Mouse (Mus musculus): ENCODE measurements around the gene Tmem50a.
A peak's percentile ranks its signal among the peaks of the same experiment; 100 is the strongest.

The Tmem50a gene

GRCm38 (mm10) chr4:134914864-134915209, at the start of gene Tmem50a:
Tmem50a (minus strand) TSS chr4:134915024.
- ATAC-seq (ENCODE audit: insufficient number of reproducible peaks, low FRiP score, low TSS enrichment), result peak; percentile 58; the same call in 1 of the 2 replicates

DNA sequence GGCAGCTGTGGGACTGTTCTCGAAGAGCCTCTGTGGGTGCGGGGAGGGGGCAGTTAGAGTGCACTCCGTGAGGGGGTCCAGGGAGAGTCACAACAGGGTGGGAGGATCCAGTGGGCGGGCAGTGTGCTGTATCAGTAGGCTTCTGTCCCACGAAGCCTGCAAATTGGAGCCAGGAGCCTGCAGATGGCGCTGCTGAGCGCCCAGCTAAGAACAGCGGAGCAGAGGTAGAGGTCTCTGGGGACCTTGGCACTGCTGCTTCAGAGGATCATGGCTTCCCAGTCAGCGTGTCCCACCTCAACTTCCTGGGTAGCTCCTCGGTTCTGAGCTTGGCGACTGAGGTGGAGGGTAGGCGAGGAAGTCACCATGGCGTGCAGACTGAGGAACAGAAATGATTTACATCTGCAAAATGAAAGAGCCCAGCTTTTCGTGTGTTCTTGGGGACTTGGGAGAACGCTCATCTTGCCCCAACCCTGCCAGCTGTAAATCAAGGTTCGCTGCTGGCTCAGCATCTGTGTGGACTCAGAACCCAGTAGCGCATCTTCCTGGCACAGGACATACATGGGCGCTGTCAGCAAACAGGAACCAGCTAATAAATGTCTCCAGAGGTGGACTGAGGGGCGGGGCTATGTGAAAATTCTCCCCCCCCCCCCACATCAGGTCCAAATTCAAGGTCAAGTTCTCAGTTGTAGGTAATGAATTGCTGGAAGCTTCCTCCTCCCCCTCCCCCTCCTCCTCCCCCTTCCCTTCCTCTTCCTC, 48.4 kb upstream of the Tmem50a start:
- ATAC-seq (ENCODE audit: insufficient number of reproducible peaks, low FRiP score, low TSS enrichment), result no peak

DNA sequence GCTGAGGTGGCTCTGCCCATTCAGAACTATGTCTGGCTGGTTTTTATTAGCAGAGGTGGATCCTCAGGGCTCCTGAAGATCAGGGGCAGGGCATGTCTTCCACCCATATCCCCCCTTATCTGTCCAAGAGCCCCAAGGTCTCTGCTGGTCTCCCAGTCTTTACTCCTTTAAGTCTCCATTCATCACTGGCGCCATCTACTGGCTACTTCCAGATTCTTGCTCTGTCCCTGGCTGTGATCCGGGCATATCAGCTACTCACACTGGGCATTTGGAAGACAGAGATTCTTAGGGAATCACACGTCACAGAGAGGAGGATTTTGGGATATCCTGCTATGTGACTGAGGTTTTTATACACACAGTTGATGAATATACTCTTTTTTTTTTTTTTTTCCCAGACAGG, 41.5 kb upstream of the Tmem50a start:
- ATAC-seq (ENCODE audit: insufficient number of reproducible peaks, low FRiP score, low TSS enrichment), result no peak

DNA sequence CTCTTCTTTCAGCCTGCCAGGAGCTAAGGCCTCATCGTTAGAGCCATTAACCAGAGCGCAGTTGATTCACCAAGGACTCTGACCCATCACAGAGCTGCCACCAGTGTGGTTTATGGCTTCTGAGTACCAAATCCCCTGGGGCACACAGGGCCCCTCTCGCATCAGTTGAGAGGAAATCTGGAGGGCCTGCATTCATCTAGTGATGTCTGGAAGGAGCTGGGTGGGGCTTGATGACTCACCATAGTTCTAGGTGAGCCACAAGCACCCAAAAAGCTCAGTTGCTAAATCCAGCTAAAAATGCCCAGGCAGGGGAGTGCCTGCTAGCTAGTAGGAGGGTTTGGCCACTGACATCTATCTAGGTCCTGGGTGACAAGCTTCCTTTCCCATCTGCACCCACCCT, 41.0 kb upstream of the Tmem50a start:
- no peak for ATAC-seq (ENCODE audit: insufficient number of reproducible peaks, low FRiP score, low TSS enrichment)

DNA sequence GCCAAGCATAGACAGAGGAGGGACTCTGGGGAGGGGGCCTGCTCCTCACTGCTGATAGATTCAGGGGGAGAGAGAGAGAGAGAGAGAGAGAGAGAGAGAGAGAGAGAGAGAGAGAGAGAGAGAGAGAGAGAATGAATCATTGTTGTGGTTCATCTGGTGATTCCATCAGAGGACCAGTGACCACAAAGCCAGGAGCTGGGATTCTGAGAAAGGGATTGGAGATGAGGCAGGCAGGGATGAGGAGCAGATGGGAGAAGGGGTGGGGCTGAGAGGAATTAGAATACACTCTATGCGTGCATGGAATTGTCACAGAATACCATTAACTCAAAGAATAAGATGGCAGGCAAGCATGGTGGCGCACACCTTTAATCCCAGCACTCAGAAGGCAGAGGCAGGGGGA, 40.4 kb upstream of the Tmem50a start:
- ATAC-seq (ENCODE audit: insufficient number of reproducible peaks, low FRiP score, low TSS enrichment), result no peak

- peak; percentile 52; the same call in 1 of the 2 replicates for ATAC-seq (ENCODE audit: insufficient number of reproducible peaks, low FRiP score, low TSS enrichment)
These were observed 39.6 kb upstream of the Tmem50a start for GRCm38 (mm10) chr4:134954461-134954860.

- no peak for ATAC-seq (ENCODE audit: insufficient number of reproducible peaks, low FRiP score, low TSS enrichment)
These were observed 35.8 kb upstream of the Tmem50a start for GRCm38 (mm10) chr4:134950518-134951091.

DNA sequence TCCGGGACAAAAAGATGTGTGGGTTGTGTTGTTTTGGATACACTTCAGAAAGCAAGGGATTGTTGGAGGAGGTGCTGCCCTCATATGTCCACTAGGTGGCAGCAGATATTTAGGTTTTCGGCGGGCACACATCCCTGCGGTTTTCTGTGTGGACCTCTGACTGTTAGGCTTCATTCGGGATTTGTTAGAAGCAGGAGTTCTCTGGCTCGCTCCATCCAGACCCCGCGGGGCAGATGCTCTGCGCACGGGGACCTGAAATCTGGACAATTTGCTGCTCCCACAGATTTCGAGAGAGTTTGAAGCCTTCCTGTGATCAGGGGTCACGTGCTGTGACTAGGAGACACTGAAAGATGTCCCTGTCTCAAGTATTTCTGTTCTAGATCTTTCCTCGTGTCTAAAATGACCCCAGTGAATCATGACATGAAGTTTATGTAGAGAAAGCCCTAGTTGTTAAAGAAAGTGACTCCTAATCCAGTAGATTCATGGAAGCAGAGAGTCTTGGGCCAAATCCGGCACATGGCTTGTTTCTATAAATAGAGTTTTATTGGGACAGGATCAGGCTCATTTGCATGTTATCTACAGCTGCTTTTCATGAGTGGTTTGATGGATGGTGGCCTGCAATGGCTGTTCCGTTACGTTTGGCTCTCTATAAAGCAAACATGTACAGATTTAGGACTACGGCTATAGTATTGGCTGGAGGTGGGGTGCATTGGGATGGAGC, 31.4 kb upstream of the Tmem50a start:
- ATAC-seq (ENCODE audit: insufficient number of reproducible peaks, low FRiP score, low TSS enrichment), result peak; percentile 64; the same call in 1 of the 2 replicates

DNA sequence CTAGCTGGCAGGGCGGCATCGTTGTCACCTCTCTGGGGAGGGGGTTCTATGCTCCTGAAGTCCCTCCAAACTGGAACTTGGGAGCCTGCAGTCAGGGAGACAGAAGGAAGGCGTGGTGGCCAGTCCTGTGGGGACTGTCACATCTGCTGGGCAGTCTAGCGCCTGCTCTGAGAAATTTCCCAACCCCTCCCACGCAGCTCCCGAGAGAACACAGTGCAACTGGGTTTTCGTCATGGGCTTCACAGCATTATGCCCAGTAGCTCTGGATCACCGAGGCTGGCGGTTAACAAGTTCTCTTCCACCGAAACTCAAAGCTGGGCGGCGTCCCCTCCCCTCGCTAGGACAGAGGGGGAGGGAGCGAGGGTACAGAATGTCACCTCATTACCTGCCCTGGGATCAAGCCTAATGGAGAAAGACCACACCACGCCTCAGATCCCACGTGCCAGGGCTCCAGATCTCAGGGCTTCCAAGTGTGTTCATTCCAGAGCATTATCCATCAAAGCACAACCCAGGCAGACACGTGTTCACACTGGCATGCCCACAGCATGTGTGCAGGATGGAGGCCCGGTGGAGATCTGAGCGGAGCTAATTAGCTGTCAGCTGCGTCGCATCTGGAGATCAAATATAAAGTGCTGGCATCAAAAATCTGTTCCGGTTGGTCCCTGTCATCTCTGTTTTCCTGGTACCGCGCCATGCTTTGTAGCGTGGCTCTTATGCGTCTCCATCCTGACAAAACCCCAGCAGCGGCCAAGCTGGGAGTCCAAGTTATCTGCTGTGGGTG, 29.1 kb upstream of the Tmem50a start:
- ATAC-seq (ENCODE audit: insufficient number of reproducible peaks, low FRiP score, low TSS enrichment), result no peak

- no peak for ATAC-seq (ENCODE audit: insufficient number of reproducible peaks, low FRiP score, low TSS enrichment)
These were observed 25.1 kb upstream of the Tmem50a start for GRCm38 (mm10) chr4:134939900-134940299.

DNA sequence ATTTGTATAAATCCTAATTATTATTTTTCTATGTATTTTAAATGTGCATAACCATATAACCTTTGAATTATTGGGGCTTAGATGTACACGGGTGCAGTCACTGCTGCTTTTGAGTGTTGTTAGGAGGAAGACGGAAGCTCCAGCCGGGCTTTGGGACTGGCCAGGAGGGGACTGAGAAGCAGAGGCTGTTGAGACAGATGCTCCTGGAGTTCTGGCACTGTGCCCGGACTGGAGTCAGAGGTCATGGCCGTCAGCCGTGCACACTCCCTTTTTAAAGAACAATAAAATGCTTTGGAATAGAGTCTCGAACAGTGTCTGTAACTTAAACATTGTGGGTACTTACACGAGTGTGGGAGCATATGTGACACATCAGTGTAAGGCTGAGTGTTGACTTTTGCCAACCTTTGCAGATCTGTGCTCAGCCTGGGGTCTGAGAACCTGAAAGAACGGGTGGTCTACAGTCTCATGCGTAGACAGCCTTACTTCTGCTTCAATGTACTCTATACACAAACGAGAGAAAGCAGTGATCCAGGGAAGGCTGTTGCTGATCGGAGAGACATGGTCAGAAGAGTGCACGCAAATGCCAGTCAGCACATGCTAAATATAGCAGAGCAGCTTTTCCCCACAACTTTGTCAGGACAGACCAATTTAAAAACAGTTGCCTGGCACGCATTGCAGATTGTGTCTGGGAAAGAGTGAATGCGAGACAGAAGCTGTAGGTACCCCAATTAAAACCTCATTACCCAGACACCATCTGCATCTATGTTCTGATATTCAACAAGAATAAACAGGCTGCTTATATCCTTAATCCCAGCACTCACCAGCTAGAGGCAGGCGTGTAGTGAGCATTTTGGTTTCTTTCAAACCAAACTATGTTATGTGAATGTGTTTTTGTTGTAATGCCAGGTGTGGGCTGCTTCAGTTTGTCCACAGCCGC, 22.7 kb upstream of the Tmem50a start:
- ATAC-seq (ENCODE audit: insufficient number of reproducible peaks, low FRiP score, low TSS enrichment), result no peak

DNA sequence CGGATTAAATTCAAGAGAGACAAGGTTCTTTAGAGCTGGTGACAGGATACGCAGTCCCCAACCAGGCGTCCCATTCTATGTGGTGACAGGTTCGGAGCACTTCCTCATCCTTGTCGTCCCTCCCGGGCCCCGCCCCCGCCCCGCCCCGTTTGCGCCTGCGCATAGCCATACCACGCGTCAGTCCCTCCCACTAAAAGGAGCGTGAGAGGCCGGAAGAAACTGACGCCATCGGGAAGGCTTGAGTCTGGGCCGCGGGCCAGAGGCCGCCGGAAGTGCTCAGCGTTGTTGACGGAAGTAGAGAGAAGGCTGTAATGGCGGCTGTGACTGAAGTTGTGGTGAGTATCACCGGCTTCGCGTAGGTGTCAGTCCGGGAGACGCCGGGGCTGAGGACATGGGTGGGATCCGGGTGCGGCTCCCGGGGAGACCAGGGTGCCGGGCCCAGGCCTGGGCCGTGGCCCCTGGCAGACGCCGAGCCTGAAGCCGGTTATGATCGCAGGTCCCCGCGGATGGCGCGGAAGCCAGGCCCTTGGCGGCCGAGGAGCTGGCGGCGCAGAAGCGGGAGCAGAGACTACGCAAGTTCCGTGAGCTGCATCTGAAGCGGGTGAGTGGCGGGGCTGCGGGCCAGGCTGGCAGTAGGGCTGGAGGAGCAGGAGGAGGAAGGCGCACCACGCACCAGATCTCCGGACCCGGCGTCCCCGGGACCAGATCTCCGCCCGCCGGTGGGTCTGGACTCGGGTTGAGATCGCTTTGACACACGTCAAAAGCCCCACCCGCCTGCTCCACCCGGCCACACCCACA, 16.1 kb upstream of the Tmem50a start, which contains the start of gene Syf2:
Gene Syf2, plus strand, starts transcription at position 215 of the 798 bp plus-strand sequence.
- peak; percentile 87 for ATAC-seq (ENCODE audit: insufficient number of reproducible peaks, low FRiP score, low TSS enrichment)

- ATAC-seq (ENCODE audit: insufficient number of reproducible peaks, low FRiP score, low TSS enrichment), result no peak
These were observed 15.4 kb upstream of the Tmem50a start for GRCm38 (mm10) chr4:134930190-134930589.

- no peak for ATAC-seq (ENCODE audit: insufficient number of reproducible peaks, low FRiP score, low TSS enrichment)
These were observed 14.7 kb upstream of the Tmem50a start for GRCm38 (mm10) chr4:134929536-134929935.

- ATAC-seq (ENCODE audit: insufficient number of reproducible peaks, low FRiP score, low TSS enrichment), result no peak
These were observed 13.6 kb upstream of the Tmem50a start for GRCm38 (mm10) chr4:134928464-134928836.

DNA sequence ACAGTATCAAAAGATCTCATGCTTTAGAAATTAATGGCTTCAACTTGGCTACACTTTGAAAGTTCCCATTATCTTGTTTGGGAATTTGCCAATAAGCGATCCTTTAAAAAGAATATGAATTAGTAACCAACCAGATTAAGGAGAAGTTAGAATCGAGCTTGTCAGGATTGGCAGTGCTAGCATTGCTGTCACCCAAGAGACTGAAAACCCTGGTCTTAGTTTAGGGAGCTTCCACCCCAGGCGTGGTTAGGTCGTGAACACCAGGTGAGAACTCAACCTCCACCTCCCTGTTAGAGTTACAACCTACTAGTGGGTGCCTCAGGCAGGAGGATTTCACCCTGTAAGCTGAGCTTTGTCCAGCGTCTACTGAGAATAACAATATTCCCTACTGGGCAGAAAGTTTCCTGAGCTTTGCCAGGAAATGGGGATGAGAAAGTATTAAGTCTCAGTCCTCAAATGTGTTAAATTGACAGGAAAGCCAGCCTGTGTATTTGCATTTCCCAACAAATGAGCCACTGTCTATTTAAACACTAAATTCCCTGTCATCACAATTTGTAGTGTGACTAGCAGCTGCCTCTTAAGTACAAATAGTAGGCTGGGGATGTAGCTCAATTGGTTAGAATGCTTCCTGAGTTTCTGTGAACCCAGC, 13.1 kb upstream of the Tmem50a start:
- ATAC-seq (ENCODE audit: insufficient number of reproducible peaks, low FRiP score, low TSS enrichment), result no peak

- ATAC-seq (ENCODE audit: insufficient number of reproducible peaks, low FRiP score, low TSS enrichment), result no peak
These were observed 10.4 kb upstream of the Tmem50a start for GRCm38 (mm10) chr4:134925206-134925605.

DNA sequence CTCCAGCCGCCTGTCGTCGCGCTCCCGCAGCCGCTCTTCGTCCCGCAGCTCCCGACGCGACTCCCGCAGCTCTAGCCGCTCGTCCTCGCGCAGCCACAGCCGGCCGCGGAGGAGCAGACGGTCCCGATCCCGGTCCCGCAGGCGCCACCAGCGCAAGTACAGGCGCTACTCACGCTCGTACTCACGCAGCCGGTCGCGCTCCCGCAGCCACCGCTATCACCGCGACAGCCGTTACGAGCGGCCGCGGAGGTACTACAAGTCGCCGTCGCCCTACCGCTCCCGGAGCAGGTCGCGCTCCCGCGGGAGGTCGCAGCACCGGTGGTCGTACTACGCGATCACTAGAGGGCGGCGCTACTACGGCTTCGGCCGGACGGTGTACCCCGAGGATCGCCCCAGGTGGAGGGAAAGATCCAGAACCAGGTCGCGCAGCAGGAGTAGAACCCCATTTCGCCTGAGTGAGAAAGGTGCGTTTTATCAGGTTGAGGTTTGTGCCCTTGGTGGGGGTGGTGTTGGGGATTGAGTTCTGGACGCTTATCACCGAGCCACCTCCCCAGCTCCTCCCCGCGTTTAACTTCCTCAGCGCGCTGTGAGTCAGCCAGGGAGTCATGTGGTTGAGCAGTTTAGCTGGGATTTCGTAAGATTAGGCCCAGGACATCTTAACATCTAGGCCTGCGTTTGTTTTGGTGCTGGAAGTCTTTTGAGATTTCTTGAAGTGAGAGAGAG, 9.4 kb upstream of the Tmem50a start:
- ATAC-seq (ENCODE audit: insufficient number of reproducible peaks, low FRiP score, low TSS enrichment), result peak; percentile 38; the same call in 1 of the 2 replicates

Data from cerebellum, adult (tissue).